Mouse (Mus musculus) brown adipose tissue, adult 24 weeks (tissue): ENCODE results near the gene Mettl8. TPM values are rescaled to one million over a fixed set of nuclear protein-coding genes. Genes with fewer than 3 reads are reported as not detected.

Experiments
- H3K27ac ChIP-seq: fragments of 200-500 bp; replicated peaks from 2 replicates; pipeline ENCODE4 v1.5.1; 2012; ENCODE audit warnings: low read depth, mild to moderate bottlenecking, low read length
- H3K4me1 ChIP-seq: fragments of 200-500 bp; 2 replicates; pipeline ENCODE4 v1.6.1; 2012; ENCODE audit warnings: low read length, mixed read lengths; ENCODE audit not compliant: control insufficient read depth, insufficient read depth, insufficient read length
- H3K4me3 ChIP-seq: fragments of 200-500 bp; 2 replicates; pipeline ENCODE4 v1.5.1; 2012; ENCODE audit warnings: low read depth, mild to moderate bottlenecking, low read length, moderate library complexity; ENCODE audit not compliant: insufficient read depth
- polyA plus RNA-seq: library from polyadenylated mRNA; stranded (reverse); fragments of >200 nt; gene quantifications from 2 replicates; pipeline ENCODE4 v1.2.4, GENCODE M21; 2012; ENCODE audit not compliant: missing spikeins, insufficient read depth, insufficient read length

The Mettl8 gene
- polyA plus RNA-seq, 1 experiment = 8.0 TPM

DNA sequence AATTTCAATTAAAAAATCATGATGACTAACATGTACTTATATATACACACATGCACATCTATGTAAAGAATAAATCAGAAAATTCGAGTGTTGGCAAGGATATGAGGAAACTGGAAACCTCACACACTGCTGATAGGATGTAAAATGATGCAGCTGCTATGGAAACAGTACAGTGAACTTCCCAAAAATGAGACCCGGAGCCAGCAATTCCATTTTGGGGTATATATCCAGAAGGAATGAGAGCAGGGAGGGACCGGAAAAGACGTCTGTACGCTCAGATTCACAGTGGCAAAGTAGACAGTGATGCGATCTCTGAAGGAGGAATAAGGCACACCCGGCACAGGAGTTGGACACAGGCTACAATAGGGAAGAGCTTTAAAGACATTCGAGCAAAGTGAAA lies 34.7 kb downstream of the Mettl8 start:
- H3K27ac ChIP-seq = no peak overlapping the region
- H3K4me1 ChIP-seq = no peaks in the 10 kb centered on the region
- H3K4me3 ChIP-seq = no peak overlapping the region

DNA sequence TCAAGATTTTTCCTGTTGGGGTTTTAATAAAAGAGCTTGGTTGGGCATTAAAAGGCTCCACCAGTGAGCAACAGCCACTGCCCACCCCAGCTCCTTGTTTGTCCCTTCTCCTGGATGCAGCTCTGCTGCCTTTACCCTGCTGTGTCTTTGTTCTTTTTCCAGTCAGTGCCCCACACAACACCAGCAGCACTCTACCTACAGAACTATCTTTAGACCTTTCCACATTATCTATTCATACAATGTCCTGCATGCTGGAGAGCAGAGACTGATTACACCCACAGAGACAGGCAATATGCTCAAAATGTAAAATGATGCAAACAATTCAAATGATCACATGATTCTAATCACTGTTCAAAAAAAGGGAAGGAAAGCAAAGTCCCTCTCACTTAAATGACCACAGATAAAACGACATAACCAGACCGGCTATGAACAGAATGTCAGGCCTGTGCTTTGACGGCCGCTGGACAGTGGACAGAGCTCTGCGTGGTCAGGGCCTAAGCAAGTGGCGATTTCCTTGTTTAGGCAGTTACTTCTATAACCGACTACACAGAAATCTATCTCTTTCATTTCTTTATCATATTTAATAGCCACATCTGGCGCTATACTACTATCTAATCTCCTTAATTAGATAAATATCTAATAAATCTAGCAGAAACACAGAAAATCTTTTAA lies 35.5 kb downstream of the Mettl8 start:
- no peaks in the 10 kb centered on the region for H3K4me1 ChIP-seq
- no peak overlapping the region for H3K27ac ChIP-seq
- H3K4me3 ChIP-seq = no peak overlapping the region

DNA sequence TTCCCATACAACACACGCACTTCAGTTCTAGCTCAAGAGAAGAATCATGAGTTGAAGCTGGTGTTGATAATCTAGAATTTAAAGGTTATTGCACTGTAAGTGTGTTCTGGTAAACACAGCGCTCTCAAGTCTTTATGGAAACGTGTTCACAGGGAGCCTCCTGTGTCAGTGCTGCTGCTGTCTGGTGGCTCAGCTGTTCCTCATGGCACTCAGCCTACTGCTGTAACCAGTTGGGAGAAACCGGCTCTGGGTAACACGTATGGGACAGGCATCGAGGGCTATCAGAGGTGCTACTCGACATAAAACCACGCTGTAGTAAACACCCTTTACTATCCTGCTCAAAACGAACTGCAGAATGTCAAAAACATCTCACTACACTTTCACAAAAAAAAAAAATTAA lies 36.1 kb downstream of the Mettl8 start:
- no peak overlapping the region for H3K27ac ChIP-seq
- no peak overlapping the region for H3K4me3 ChIP-seq
- H3K4me1 ChIP-seq = no peaks in the 10 kb centered on the region

DNA sequence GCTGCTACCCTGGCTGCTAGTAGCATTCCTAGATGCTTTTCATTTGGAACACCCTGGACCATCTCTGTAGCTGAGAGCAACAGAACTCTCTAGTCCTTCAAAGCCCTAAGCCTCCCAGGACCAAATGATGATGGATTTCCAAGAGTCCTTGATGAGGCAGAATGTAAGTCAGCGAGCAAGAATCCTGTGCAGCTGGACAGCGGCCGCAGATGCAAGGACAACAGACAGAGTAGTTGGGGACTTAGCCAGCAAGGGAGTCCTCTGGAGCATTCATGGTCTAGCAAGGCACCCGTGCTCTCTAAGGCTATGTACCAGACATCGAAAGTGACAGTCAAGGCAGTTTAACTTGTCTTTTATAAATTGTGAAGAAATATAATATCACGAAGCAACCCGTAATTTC lies 41.9 kb downstream of the Mettl8 start:
- no peaks in the 10 kb centered on the region for H3K4me1 ChIP-seq
- H3K4me3 ChIP-seq = no peak overlapping the region
- no peak overlapping the region for H3K27ac ChIP-seq

DNA sequence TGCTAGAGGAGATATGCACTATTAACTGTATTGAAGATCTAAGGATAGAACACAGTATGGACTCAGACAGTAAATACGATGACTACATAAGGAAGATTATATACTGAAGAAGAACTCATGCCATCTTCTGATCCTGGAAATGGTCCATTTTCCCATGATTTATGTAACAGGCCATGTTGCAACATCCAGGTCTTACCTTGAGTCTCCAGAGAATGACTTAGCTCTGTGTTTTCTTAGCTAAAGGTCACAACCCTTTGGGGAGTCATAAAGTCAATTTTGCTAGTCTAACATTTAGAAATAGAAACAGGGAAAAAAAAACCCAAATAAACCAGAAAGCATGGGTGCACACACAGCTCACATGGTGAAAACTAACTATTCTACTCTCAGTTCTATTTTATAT lies 43.6 kb downstream of the Mettl8 start:
- Histone ChIP-seq H3K27ac (no peak overlapping the region), H3K4me3 (no peak overlapping the region), H3K4me1 (no peaks in the 10 kb centered on the region)

DNA sequence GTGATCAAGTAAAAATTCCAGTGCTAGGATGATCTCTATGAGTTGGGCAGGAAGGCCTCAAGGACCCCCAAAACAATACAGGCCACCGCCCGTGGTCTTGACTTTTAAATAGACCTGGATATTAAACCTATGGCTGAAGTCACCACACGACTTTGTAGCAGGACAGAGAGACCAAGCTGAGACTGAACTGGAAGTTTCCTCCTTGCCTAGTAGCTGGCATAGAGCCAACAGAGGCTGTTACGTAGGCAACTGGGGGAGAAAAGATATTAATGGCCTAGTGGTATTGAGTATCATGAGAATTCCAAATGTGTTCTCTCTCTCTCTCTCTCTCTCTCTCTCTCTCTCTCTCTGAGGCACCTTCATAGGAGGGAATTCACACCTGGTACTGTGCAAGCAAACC lies 51.0 kb downstream of the Mettl8 start:
- Histone ChIP-seq H3K27ac (no peak overlapping the region), H3K4me3 (no peak overlapping the region), H3K4me1 (no peaks in the 10 kb centered on the region)

DNA sequence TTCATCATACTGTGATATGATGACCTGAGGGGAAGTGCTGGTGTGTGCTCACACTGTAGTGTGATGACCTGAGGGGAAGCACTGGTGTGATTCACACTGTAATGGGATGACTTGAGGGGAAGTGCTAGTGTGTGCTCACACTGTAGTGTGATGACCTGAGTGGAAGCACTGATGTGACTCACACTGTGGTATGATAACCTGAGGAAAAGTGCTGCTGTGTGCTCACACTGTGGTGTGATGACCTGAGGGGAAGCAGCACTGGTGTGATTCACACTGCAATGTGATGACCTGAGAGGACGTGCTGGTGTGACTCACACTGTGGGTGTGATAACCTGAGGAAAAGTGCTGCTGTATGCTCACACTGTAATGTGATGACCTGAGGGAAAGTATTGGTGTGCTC lies 52.9 kb downstream of the Mettl8 start:
- Histone ChIP-seq H3K4me3 (no peak overlapping the region), H3K27ac (no peak overlapping the region), H3K4me1 (no peaks in the 10 kb centered on the region)

DNA sequence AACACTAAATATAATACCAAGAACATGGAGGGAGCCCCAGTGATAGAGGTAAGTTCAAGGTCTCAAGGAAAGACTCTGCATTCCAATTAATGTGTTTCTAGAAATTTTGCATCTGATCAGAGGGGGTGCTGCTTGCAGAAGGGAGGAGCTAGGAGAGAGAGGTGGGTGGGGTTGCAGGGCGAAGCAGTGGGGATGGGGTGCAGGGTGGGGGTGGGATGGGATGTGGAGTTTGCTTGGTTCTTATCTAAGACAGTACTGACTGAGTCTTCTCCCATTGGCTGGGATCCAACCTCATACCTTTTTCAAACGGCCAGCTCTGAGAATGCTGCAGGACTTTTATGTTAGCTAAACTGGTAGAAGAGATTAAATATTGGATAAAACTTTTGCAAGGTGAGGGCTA lies 56.6 kb downstream of the Mettl8 start:
- H3K4me1 ChIP-seq = no peaks in the 10 kb centered on the region
- no peak overlapping the region for H3K4me3 ChIP-seq
- H3K27ac ChIP-seq = no peak overlapping the region

DNA sequence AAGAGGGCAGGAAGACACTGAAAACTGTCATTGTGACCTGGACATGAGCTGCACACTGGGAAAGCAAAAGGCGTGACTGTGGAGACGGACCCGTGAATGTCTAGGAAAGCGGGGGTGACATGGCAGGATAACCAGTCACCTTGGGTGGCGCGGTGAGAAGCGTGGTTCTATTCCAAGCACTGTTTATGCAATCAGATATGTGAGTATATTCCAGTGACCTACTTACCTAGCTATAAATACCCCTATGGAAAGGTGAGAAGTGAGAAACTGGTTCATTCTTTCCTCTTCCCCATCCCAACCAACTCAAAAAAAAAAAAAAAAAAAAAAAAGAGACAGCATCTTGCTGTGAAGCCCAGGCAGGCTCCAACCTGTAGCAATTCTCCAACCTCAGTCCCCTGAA lies 58.9 kb downstream of the Mettl8 start:
- Histone ChIP-seq H3K4me3 (no peak overlapping the region), H3K4me1 (no peaks in the 10 kb centered on the region), H3K27ac (no peak overlapping the region)

DNA sequence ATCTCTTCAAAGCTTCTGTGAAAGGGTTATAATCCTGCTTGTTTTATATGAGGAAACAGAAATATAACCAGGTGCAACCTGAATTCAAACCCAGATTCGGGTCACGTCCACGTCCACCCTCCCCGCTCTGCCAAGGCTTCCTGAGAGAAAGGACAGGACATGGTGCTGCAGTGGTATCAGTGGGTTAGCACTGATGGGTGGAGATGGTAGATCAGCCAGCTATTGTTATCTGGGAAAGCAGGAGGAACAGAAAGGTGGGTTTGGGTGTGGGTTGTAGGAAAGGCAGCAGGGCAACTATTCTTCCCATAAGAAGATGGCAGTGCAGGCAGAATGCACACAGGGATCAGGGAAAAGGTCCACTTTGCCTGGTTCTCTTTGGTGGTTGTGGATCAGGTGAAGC lies 59.5 kb downstream of the Mettl8 start:
- no peak overlapping the region for H3K4me3 ChIP-seq
- no peaks in the 10 kb centered on the region for H3K4me1 ChIP-seq
- no peak overlapping the region for H3K27ac ChIP-seq

DNA sequence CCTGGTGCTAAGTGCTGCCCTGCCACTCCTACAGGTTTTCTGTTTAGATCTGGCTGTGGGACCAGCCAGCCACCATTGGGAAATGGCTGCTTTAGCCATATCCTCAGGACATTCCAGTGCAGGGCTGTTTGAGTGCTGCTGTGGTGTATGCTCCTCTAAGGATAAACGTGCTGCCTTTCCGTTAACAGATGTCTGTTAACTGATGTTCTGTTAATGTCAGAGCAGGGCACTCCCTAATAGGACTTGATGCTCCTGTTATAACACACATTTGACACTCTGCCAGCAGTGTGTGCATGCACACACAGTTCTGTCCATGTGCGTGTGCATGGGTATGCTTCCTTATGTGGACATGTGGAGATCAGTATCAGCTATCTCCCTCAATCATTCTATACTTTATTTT lies 61.6 kb downstream of the Mettl8 start:
- no peak overlapping the region for H3K4me3 ChIP-seq
- no peak overlapping the region for H3K27ac ChIP-seq
- no peaks in the 10 kb centered on the region for H3K4me1 ChIP-seq

DNA sequence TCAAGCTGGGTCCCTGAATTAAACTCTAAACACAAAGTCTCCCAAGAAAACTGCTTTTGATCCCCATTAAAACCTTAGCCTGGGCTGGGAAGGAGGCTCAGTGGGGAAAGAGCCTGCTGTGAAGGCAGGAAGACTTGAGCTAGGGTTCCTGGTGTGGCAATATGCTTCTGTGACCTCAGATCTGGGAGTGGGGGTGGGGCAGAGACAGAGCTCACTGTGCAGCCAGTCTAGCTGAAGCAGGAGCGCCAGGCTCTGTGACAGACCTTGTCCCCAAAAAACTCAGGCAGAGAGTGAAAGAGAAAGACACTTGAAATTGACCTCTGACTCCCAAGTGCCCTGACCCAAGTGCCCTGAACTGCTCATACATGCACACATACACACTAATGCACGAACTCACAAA lies 62.7 kb downstream of the Mettl8 start:
- H3K4me3 ChIP-seq = no peak overlapping the region
- no peaks in the 10 kb centered on the region for H3K4me1 ChIP-seq
- no peak overlapping the region for H3K27ac ChIP-seq

DNA sequence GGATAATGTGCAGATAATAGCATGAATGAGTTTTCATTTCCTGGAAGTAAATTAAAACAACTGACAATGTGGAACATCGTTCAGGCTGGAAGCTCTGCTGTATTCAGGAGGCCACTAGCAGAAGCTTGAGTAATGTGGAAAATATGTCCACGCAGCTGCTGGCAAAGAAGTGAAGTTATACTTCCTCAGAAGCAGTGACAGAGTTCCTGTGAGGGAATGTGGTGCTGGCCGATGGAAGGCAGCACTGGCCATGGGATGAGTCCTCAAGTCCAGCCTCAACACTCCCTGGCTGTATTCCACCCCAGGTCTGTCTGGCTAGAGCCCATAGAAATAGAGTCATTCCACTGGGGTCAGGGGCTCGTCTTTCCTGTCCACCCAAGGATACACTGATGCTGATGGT lies 65.2 kb downstream of the Mettl8 start:
- Histone ChIP-seq H3K4me1 (no peaks in the 10 kb centered on the region), H3K27ac (no peak overlapping the region), H3K4me3 (no peak overlapping the region)

DNA sequence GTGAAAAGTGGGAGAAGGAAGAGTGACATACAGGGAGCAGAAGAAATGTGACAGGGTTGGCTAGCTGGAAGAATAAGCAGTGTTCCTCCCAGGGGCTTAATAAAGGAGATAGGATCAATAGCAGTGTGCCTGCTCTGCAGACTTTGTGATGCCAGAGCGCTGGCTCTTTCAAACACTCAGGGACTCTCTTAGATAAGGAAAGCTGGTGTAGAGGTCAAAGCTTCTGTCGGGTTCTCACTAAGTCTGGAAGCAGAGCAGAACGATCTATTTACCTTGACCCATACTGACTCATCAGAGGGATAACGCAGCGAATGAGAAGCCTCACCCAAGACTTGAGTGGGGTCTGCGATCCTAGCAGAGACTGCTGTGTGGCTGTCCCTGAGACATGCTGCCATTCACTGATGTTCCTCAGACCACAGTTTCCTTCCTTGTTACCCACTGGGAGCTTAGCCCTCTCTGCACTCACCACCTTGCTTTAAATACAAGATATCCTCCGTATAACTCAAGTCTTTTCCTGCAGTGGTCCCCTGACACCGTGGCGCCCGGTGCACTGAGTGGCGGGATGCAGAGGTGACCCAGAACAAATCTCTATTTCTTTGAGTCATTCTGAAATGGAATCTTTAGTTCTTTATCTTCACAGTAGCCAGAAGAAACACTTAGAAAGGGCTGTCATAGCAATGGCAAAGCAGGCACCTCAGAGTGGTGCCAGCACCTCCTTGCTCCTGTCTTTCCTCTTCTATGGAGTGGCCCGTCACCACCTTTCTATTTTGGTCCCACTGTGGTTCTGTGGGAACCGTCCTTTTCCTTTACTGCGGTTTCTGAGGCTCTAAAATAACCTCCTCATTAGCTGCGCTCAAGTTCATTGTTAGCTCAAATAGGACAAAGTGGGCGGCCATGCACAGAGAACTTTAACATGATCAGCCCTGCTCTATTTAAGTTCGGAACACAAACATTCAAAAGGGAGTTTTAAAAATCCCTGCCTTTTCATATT lies 65.9 kb downstream of the Mettl8 start:
- H3K4me1 ChIP-seq = no peaks in the 10 kb centered on the region
- no peak overlapping the region for H3K27ac ChIP-seq
- no peak overlapping the region for H3K4me3 ChIP-seq

DNA sequence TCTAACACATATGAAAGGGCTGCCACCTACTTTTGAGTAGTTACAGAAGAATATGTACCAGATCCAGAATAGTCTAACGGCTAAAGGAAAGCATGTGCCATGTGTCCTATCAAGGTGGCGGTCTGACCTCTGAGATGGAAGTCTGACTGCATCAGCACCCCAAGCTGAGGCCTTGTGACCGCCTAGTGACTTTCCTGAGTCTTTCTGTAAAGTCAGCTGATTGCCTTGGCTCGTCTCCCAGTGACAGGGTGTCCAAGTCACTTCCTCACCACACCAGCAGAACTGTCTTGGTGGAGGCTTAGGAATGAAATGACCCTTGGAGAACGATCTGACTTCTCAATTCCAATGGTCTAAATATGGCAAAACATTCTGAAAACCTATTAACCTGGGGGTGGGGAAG lies 77.1 kb downstream of the Mettl8 start:
- Histone ChIP-seq H3K4me3 (no peak overlapping the region), H3K4me1 (no peaks in the 10 kb centered on the region; the same call in 1 of the 2 replicates), H3K27ac (no peak overlapping the region)

DNA sequence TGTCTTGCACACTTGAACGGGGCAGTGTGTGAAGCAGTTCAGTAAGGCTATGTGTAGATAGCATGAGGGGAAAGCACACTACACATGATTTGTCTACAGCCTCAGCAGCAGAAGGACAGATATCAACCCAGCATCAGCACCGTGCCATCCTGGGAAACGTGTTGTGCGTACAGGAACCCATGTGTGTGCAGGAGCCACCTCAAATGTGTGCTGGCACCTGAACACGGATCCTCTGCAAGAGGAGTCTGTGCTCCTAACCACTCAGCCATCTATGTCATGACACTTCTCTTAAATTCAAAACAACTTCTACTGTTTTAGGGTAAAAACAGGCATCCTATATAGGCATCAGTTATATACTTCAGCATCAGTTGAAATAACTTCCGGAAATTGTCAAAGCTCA lies 80.6 kb downstream of the Mettl8 start:
- Histone ChIP-seq H3K4me3 (no peak overlapping the region), H3K4me1 (no peaks in the 10 kb centered on the region; the same call in 1 of the 2 replicates), H3K27ac (no peak overlapping the region)
